In the genomic region with DNA sequence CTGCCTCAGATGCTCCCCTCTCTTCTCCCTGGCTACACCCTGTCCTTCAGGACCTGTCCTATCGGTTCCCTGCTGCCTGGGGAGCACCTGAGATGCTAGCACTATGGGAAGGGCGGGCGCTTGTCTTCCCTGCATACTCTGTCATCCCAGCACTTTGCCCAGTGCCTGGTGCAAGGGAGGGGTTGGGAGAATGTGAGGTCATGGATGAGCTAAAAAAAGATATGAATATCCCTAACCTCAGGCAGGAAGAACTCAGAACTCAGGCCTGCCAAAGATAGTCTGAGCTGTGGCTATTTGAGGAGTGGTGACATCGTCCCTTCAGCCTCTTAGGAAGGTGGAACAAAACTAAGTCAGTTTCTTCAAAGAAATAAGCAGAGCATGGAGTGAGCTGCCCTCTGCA, we compare ENCODE assay signal across 11 mouse cellular contexts. TPM values are rescaled to one million over a fixed set of nuclear protein-coding genes. Genes with fewer than 3 reads are reported as not detected.
DNase-seq lines count a peak whose midpoint lies in the region; ATAC-seq lines count a peak whose summit lies in the region.
"Had no signal": no experiment of that assay in that cellular context is flagged by ENCODE, and none has a peak within 500 bp of the region (broad histone marks: within the 10 kb centered on the region; RNA-seq: fewer than 3 reads in every experiment).

No protein-coding gene starts in this region.

- ATAC-seq in erythroblast, adult 5-6 weeks (replicated peaks; ENCODE audit: low FRiP score, poor library complexity, severe bottlenecking), result no peak
- ATAC-seq: intestine, postnatal 0 days had no signal

- intact Hi-C loops in heart, postnatal 10 days (cut with DNase I), result no loop called here

- peak; percentile 23 to 35 for DNase-seq in cerebellum, postnatal 25 days
- DNase-seq in cerebellum, adult 11 months, result no peak
- peak; percentile 3 for DNase-seq in right cerebral cortex, postnatal 14 days
- DNase-seq in right cerebral cortex, postnatal 36 days (ENCODE audit: low spot score in 2 of 2), result no peak
- DNase-seq in heart, postnatal 10 days, result peak; percentile 72 to 83
- DNase-seq in skeletal muscle tissue, adult 2 months (ENCODE audit: low read depth, low spot score), result peak; percentile 90
- DNase-seq in layer of hippocampus, adult 18-20 months (ENCODE audit: low spot score in 2 of 2), result no peak
- DNase-seq: cerebellum, adult 18-20 months; lung, embryonic 14.5 days had no signal

RNA-seq across cellular contexts. Expression of a gene that starts 39.6 kb away (rescaled TPM):
- total RNA-seq in heart, postnatal 10 days (2021), result 10 to 100 TPM; 31.8 to 34.3 TPM
- total RNA-seq in layer of hippocampus, adult 18-20 months (2021), result 10 to 100 TPM; 38.4 to 46.0 TPM
- total RNA-seq in erythroblast, adult 5-6 weeks (2015; ENCODE audit: low replicate concordance), result 112 and 136 TPM in 2 replicates
- total RNA-seq in erythroblast, adult 5-6 weeks (2017; ENCODE audit: low replicate concordance), result 210 and 272 TPM in 2 replicates

RNA-seq across cellular contexts. Expression of a gene that starts 43.0 kb away (rescaled TPM):
- 10 to 100 TPM; 36.7 to 48.8 TPM for total RNA-seq in heart, postnatal 10 days (2021)
- total RNA-seq in layer of hippocampus, adult 18-20 months (2021), result 1 to 10 TPM; 5.0 to 8.8 TPM
- 30.6 and 34.7 TPM in 2 replicates for total RNA-seq in erythroblast, adult 5-6 weeks (2015; ENCODE audit: low replicate concordance)
- total RNA-seq in erythroblast, adult 5-6 weeks (2017; ENCODE audit: low replicate concordance), result 78.5 and 87.8 TPM in 2 replicates

Comparison
In these comparisons a context has a peak if more than half of its experiments do, and no peak if none do; other contexts are left out.
1. DNase-seq: peak in cerebellum, postnatal 25 days (2 of 2), right cerebral cortex, postnatal 14 days (single experiment), heart, postnatal 10 days (2 of 2) and skeletal muscle tissue, adult 2 months (single experiment); none in cerebellum, adult 11 months (single experiment), right cerebral cortex, postnatal 36 days (0 of 2) and layer of hippocampus, adult 18-20 months (0 of 2).